Mouse (Mus musculus): Measurements from ENCODE around the gene N4bp2l2.
A peak's percentile ranks its signal among the peaks of the same experiment; 100 is the strongest.
"Not testable (repeated sequence)": the region's sequence is repeated elsewhere in the genome, so short reads cannot be mapped to it uniquely, and the experiment has no call there.

Gene N4bp2l2

DNA sequence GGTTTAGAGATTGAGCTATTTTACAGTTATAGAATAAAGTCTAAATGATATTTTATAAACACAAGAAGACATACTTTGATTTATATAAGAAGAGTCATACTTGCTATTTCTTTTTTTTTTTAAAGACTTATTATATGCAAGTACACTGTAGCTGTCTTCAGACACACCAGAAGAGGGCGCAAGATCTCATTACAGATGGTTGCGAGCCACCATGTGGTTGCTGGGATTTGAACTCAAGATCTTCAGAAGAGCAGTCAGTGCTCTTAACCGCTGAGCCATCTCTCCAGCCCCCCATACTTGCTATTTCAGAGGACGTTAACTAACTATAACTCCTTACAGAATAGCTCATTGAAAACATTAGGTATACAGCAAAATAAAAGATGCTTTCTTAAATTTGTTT is 22.6 kb downstream of the N4bp2l2 start:
- not testable (repeated sequence) for DNase-seq (ENCODE audit: low read depth, low spot score)

DNA sequence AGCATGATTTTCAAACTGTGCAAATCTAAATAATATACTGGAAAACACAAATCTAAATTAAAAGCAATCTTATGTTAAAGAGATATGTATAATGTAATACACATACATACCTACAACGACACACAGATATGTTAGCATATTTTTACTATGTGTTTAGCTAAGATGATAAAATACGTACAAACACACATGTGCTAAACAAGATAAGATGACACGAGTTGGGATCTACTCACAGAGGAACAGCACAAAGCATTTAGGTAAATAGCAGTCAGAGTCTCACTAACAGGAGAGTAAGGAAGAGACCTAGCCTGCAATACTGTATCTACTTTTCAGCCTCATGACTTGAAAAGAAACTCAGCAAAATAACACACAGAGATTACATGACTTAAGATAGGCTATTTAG is 24.5 kb downstream of the N4bp2l2 start:
- no peak for DNase-seq (ENCODE audit: low read depth, low spot score)

DNA sequence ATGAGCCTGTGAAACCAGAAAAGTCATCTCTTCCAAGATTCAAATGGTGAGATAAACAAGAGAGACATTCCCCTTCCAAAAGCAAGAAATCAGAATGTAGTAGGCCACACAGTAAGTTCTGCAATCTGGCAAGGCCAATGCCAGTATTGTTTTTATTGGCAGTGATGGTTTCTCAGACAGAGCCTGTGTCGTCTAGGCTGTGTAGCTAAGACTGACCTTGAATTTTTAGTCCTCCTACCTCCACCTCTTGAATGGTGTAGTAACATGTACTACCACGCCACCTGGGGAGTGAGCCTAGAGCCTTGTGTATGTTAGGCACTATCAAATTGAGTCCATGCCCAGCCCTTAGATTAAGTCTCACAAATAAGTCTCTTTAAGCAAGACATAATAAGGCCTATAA is 36.3 kb downstream of the N4bp2l2 start:
- DNase-seq (ENCODE audit: low read depth, low spot score), result no peak

DNA sequence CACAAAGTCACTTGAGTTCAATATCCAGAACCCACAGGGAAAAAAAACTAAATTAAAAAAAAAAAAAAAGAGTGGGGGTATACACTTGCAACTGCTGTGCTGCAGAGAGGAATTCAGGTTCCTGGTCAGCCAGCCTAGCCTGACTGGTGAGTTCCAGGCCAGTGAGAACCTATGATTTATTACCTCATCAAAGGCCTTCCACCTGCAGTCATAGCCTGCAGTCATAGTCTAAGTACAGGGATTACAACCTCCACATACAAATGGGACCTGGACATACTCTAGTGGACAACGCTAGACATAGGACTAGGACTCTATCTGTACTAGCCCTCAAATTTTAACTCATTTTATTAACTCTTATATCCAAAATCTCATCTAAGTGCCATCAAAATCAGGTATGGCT is 36.7 kb downstream of the N4bp2l2 start:
- DNase-seq (ENCODE audit: low read depth, low spot score), result no peak

DNA sequence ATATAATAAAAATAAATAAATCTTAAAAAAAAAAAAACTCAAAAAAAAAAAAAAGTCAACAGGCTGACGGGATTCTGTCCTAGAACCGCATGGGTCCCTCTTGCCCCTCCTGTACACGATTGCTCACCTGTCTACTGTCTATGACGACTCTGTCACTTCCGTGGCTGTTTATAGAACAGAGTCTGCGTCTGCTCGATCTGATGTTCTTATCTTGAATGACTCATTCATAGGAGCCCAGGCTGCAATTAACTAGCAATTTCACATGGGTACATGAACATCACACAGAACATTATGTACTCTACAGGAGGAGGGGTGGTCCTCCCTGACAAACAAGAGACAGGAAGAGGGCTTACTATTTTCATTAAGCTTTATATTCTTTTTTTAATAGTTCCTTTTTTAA is 40.5 kb downstream of the N4bp2l2 start:
- no peak for DNase-seq (ENCODE audit: low read depth, low spot score)

DNA sequence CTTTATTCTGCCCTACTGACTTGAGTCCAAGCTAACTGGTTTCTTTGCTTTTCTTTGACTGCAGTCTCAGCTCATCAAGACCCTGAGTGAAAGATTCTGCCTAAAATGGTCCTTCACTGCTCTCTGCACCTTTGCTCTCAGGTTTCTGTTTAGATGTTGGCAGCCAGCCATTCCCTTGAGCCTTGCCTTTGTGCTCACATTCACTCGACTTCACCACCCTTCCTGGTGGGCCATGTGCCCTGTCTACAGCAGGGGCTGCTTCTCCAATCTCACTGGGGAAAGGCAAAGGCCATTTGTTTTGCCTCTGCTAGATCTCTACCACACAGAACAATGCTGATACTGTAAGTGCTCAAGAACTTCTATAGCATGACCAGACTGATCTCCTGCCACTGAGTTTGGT is 43.2 kb downstream of the N4bp2l2 start:
- DNase-seq (ENCODE audit: low read depth, low spot score), result no peak

DNA sequence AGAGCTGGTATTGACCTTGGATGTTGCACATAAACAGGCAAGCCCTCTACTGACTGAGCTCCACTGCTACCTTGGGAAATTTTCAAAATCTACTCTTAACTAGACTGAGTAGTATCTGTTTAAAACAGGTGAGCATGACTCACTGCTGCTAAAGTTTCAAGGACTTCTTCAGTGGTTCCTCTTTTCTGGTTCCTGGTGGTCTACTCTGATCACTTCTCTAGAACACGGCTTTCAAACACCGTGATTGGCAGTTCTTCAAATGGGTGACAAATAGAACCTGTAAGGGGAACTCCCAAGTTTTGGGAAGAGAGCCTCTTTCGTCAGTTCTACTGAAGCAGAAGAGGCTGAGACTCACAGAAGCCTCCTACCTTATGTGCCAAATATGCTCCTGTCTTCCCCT is 44.4 kb downstream of the N4bp2l2 start:
- no peak for DNase-seq (ENCODE audit: low read depth, low spot score)

DNA sequence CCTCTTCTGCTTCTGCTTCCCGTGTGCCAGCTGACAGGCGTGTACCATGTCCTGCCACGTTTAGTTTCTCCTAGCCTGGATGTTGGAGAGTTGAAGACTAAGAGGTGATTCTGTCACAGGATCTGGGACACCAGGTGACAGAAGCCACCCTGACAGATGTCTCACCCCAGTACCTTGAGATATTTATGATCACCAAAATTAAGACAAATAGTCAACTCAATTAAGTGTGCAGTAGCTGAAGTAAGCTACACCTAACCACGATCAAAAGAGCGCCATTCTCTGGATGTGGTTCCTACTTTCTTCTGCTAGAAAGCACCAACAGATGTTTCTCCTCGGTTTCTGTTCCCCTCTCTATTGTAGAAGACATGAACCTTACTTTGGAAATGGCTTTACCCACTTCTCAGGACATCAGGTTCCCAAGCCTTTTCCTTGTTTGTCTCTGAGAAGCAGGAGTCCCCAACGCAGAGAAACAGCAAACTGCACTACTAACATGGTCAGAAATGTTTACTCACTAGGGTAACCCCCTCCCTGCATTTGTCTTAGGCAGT is 45.3 kb downstream of the N4bp2l2 start:
- no peak for DNase-seq (ENCODE audit: low read depth, low spot score)

DNA sequence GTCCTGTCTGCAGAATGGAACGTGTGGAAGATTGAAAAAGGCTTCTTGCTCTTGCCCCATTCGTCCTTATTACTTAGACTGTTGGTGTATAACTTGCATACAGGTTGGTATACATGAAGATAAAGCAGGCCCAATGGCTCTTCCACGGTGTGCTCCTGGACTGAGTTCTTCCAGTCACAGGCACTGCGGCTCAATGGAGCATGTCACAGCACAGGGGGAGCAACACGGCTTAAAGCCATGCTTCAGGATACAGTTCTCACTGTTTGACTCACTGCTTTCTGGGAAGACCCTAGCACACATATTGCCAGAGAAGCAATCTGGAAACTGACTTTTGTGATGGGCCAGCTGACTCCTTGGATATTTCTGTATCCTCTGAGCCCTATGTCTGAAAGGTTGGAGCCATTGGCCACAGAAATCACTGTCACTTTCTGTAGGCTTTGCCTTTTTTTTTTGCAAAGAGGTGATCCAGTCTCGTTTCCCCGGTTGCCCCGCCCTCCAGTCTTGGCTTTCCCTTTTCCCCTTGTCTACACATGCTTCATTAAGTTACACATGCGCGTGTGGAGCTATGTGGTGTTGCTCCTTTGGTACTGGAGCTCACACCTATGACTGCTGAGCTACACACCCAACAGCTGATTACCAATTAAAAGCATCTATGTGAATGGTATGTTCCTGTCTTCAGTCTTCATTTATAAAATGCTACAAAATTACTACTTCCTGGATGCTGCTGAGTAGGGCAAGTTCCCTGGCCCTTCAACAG is 47.2 kb downstream of the N4bp2l2 start:
- no peak for DNase-seq (ENCODE audit: low read depth, low spot score)

DNA sequence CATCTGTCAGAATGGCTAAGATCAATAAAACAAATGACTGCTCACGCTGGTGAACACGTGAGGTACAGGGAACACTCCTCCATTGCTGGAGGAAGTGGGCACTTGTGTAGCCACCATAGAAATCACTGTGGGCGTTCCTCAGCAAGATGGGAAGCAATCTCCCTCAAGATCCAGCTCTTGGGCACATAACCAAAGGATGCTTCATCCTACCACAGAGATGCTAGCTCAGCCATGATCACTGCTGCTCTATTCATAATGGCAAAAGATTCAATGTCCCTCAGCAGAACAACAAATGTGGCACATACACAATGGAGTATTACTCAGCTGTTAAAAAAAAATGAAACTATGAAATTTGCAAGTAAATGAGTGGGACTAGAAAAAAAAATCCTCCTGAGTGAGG is 49.3 kb downstream of the N4bp2l2 start:
- no peak for DNase-seq (ENCODE audit: low read depth, low spot score)

DNA sequence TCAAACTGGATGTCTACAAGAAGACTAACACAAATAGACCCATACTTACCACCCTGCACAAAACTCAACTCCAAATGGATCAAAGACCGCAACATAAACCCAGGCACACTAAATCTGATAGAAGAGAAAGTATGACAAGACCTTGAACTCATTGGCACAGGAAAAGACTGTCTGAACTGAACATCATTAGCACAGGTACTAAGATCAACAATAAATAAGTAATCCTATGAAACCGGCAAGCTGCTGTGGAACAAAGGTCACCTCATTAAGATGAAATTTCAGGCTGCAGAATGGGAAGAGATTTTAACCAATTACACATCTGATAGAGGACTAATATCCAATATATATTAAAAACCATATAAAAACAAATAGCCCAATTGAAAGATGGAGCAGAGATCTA is 49.8 kb downstream of the N4bp2l2 start:
- no peak for DNase-seq (ENCODE audit: low read depth, low spot score)

DNA sequence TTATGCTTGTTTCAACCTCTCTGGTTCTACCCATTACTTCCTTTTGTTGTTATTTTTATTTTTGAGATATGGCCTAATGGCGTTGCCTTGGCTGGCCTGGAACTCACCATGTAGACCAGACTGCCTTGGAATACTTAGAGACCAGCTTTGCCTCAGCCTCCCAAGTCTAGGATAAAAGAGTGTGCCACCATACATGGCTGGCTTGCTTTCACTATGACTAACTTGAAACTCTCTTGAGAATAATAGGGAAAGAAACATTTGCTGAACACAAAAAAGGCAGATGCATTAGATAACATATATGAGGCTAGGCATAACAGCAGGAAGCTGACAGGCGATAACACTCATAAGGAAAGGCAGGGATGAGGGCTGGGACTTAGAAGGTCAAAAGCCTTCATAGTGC is 51.9 kb downstream of the N4bp2l2 start:
- DNase-seq (ENCODE audit: low read depth, low spot score), result no peak

DNA sequence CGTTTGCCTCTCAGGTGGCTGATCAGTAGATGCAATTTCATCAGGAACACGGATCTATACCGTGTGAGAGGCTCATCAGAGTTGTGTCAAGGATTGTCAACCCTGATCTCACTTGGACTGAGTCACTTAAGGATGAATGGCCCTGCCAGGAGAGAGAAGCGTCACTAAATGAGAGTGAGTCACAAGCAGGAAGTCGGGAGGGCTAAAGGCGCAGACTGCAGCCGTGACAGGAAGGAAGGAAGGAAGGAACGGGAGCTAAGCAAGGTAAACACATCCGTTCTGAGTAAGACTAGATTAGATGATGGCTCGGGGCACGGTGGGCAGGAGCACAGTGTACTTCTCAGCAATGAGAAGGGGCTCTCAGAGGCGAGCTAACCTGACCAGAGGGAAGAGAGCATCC is 54.3 kb downstream of the N4bp2l2 start:
- DNase-seq (ENCODE audit: low read depth, low spot score), result no peak

DNA sequence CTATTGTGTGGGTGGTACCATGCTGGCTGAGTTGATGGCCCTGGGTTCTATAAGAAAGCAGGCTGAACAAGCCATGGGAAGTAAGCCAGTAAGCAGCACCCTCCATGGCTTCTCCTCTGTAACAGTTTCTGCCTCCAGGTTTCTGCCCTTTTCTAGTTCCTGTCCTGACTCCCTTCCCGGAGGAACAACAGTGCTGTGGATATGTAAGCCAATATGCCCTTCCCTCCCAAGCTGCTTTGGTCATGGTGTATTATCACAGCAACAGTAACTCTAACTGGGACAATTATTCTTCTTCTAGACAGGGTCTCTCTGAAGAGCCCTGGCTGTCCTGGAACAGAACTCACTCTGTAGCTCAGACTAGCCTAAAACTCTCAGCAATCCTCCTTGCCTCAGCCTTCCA is 54.8 kb downstream of the N4bp2l2 start:
- no peak for DNase-seq (ENCODE audit: low read depth, low spot score)

DNA sequence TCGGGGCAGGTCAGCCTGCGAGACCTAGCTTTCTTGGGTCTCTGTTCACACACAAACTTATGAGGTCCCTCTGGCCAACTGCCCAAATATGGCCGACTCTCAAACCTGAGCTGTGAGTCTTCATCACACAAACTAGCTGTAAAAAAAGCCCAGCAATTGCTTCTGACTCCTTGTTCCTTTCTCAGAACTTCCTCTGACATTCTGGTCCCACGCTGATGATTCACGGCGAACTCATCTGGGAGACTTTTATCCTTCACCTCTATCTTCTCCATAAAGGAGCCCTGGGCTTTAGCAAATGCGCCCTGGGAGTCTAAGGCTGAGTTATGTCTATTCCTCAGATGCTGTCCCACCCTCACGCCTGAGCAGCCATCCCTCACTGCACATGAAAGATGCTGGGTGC is 58.4 kb downstream of the N4bp2l2 start:
- DNase-seq (ENCODE audit: low read depth, low spot score), result no peak

DNA sequence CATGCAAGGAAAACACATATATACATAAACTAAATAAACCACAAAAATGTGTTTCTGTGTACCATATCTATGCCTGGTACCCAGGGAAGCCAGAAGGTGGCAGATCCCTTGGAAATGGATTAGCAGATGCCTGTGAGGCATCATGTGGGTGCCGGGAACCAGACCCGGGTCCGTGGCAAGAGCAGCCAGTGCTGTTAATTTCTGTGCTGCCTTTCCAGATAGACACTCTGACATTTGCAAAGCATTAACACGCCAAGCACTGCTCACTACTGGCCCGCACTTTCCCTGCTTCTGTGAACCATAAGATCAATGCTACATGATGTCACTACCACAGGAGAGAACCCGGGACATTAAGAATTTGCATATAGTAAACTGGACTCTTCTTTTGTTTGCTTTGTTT is 59.9 kb downstream of the N4bp2l2 start:
- DNase-seq (ENCODE audit: low read depth, low spot score), result no peak

DNA sequence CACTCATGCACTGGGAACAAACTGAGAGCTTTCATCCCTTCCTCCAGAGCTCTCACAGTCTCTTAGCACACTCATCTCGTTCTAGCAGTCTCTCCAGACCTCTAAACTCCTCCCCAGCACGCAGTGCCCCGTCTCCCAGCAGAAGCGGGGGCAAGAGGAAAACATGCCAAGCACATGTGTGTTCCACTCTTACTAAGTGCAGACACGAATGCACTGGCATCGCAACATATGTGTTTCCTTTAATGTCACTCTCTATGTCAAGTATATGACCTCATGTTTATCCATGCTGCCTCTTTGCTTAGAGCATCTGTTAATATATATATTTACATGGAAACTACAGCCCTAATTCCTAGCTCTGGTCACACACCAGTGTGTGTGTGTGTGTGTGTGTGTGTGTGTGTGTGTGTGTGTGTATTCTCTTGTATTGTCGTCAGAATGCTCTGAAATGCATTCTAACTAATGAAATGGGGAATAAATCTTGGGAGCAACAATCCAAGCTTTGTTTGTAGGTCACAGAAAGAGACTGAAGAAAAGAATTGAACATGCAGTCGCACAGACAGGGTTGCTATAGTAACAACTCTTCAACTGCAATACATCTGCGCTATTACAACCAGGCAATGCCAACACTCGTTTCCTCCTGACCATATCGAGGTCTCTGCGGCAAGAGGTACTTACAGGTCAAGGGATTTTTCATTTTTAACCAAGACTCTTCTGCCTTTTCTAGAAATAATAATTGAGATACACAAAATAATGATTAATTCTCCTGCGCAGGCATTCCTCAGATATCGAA is 64.3 kb downstream of the N4bp2l2 start:
- DNase-seq (ENCODE audit: low read depth, low spot score), result no peak

DNA sequence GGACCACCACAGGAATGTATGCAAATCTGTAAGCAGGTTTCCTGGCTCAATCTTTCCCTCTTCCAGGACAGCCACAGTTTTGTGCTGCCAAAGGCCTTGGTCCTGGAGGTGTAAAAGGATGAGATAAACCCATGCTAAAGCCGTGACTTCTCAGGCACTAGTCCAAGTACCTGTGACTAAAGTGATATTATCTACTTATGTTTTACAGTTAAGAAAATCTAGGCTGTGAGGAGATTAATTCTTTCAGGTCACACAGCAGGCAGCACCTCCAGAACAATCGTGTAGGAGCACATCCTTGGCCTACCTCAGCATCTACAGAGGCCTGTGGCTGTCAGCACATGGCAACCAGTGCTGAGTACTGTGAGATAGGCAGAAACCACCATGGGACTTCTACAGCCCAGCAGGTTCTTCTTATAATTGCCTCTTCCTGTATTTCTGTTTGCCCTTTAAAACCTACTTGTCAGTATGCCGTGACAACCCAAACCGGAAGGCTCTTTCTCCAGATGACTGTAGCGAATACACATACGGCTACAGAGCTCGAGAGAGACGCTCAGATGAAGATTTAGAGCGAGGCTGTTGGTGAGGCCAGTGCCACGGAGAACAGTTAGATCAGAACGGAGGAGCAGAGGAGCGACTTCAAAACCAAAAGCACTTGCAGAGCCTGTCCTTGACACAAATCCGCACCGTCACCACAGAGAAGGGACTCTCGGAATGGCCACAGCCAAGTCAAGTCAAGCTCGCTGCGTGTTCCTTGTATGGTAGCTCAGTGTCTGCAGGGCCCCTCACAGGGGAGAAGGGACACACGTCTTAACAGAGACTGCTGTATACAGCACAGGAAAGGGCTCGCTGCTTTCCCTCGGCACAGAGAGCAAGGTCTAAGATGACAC is 65.2 kb downstream of the N4bp2l2 start:
- DNase-seq (ENCODE audit: low read depth, low spot score), result no peak

DNA sequence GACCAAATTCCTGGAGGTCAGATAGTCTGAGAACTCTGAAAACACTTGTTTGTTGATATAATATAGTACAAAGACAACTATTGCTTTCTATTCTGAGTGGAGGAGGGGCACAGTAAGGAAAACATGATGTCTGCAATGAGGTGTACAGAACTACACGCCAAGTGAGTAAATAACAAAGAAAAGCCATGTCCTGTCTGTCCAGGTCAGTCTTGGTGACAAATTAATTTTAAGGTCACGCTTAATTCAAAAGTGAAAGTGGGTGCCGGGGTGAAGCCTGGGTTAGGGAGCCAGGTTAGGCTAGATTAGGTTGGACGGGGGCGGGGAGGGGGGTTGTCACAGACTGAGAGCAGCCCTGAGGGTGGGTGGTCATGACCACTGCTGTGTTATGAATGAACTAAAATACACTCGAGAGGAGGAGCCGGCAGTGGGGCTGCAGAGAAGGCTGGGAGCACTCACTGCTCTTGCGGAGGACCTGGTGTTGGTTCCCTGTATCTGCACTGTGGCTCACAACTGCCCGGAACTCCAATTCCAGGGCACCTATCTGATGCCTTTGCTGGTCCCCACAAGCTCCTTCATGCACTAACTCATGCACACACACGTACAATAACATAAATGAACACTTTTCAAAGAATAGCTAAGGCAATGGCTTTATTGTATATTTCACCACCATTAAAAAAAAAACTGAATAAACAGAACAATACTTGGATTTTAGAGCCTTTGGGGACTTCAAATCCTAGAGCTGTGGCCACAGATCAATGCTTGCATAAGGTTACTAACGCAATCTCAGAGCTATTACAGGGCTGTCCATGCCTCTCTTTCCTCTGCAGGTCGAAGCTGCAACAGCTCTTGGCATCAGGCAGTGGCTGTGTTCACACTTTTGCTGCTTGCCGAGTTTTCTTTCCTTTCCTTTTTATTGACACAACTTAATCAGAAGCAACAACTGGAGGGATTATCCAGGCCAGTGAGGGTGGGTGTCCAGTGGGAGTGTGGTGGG is 66.4 kb downstream of the N4bp2l2 start:
- DNase-seq (ENCODE audit: low read depth, low spot score), result no peak

DNA sequence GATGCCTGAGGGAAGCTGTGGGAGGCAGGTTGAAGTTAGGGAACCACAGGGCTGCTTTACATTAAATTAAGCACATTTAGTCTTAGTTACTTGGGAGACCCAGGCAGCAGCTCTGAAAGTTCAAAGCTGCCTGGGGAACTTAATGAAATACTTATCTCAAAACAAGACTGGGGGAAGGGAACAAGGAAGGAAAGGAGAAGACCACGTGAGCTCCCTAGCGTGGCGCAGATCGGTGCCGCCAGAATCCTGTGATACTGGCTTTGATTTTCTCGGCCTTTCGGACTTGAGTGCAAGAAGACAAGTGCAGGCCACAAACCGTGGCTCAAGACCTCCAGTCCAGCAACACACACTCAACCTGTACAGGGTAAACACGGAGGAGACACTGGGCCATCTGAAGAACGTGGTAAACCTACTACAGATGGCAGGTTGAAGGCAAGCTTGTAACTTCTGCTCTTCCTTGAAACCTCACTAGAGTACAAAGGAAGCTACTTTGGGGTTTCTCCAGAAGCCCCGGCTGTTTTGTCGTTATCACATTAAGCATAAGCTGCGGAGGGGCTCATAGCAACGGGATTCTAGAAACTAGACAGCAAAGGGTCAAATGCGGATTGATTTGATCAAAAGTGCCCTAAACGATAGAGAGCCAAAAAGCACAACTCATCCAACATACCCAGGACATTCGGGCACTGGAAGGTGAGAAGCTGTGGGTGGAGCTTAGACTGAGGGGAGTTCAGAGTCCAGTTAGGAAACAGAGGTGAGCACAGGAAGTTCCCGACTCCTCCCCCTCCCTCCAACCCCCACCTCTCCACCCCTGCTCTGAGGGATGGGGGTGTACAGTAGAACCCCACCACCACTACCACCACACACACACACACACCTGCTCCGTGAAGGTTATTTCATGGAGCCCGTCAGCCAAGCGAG is 67.5 kb downstream of the N4bp2l2 start:
- peak; percentile 39 for DNase-seq (ENCODE audit: low read depth, low spot score)

Data from R1 (cell line).